Mouse (Mus musculus): ENCODE results near the gene Cd70.
"Not testable (repeated sequence)": the region's sequence is repeated elsewhere in the genome, so short reads cannot be mapped to it uniquely, and the experiment has no call there.

- TF ChIP-seq POLR2AphosphoS5 (IDR thresholded peaks at IDR 0.05; ENCODE audit: insufficient replicate concordance, low read depth, low read length); CTCF (IDR thresholded peaks at IDR 0.05; ENCODE audit: low read depth, low read length); TAL1 (conservative IDR thresholded peaks at IDR 0.05; ENCODE audit: low read depth, low read length): not testable (repeated sequence)
These were observed 15.6 kb downstream of the Cd70 start for GRCm38 (mm10) chr17:57134021-57134420.

Data from G1E (cell line).